Mouse (Mus musculus) CH12.LX (cell line): Measurements from ENCODE around the gene Gba2.

Source experiments
- CHD1 ChIP-seq: IDR thresholded peaks from 2 replicates; pipeline ENCODE4 v1.6.1; 2012; ENCODE audit warnings: low read depth, low read length, improper control_type of control experiment, inconsistent platforms
- CTCF ChIP-seq, 2 experiments: IDR thresholded peaks in 1 of 2; conservative IDR thresholded peaks in 1 of 2; 2 replicates each; pipeline ENCODE4 v1.5.1; 2011 to 2012; ENCODE audit warnings: low read depth in 2 of 2, low read length in 2 of 2, improper control_type of control experiment in 1 of 2, inconsistent platforms in 1 of 2, mild to moderate bottlenecking in 1 of 2, moderate library complexity in 1 of 2
- ELF1 ChIP-seq: IDR thresholded peaks from 2 replicates; pipeline ENCODE4 v1.6.1; 2014; ENCODE audit warnings: low read depth, mild to moderate bottlenecking, inconsistent platforms, low read length, improper control_type of control experiment
- EP300 ChIP-seq: IDR thresholded peaks from 2 replicates; pipeline ENCODE4 v1.6.1; 2011; ENCODE audit warnings: low read length, improper control_type of control experiment
- HCFC1 ChIP-seq: IDR thresholded peaks from 2 replicates; pipeline ENCODE4 v1.6.1; 2012; ENCODE audit warnings: low read depth, mild to moderate bottlenecking, inconsistent platforms, low read length, improper control_type of control experiment
- JUND ChIP-seq: conservative IDR thresholded peaks from 2 replicates; pipeline ENCODE4 v1.6.1; 2011; ENCODE audit warnings: low read depth, low read length, improper control_type of control experiment
- MAFK ChIP-seq: IDR thresholded peaks from 2 replicates; pipeline ENCODE4 v1.6.1; 2011; ENCODE audit warnings: low read length, improper control_type of control experiment; ENCODE audit not compliant: insufficient replicate concordance
- MAX ChIP-seq: IDR thresholded peaks from 2 replicates; pipeline ENCODE4 v1.6.1; 2011; ENCODE audit warnings: low read length, improper control_type of control experiment
- POLR2A ChIP-seq: IDR thresholded peaks from 2 replicates; pipeline ENCODE4 v1.6.1; 2011; ENCODE audit warnings: low read depth, mild to moderate bottlenecking, improper control_type of control experiment, low read length
- SIN3A ChIP-seq: IDR thresholded peaks from 2 replicates; pipeline ENCODE4 v1.6.1; 2012; ENCODE audit warnings: low read length, improper control_type of control experiment, inconsistent platforms
- TCF12 ChIP-seq: IDR thresholded peaks from 2 replicates; pipeline ENCODE4 v1.6.1; 2014; ENCODE audit warnings: low read depth, mild to moderate bottlenecking, inconsistent platforms, low read length, improper control_type of control experiment
- ZC3H11A ChIP-seq: IDR thresholded peaks from 2 replicates; pipeline ENCODE4 v1.6.1; 2012; ENCODE audit warnings: low read depth, mild to moderate bottlenecking, inconsistent platforms, low read length, improper control_type of control experiment
- ZKSCAN1 ChIP-seq: IDR thresholded peaks from 2 replicates; pipeline ENCODE4 v1.6.1; 2012; ENCODE audit warnings: low read depth, inconsistent platforms, low read length, improper control_type of control experiment, borderline replicate concordance

- TF ChIP-seq POLR2A, result no peak
- TF ChIP-seq MAX, result no peak
- no peak for TF ChIP-seq ZC3H11A
- TF ChIP-seq JUND, result no peak
- no peak for TF ChIP-seq SIN3A
- no peak for TF ChIP-seq CTCF (conservative IDR thresholded peaks at IDR 0.05 in 1 of 2, IDR thresholded peaks at IDR 0.05 in 1 of 2; ENCODE audit: low read depth in 2 of 2, low read length in 2 of 2)
- no peak for TF ChIP-seq ELF1
- no peak for TF ChIP-seq ZKSCAN1
- no peak for TF ChIP-seq MAFK
- TF ChIP-seq CHD1, result no peak
- TF ChIP-seq TCF12, result no peak
- TF ChIP-seq HCFC1, result no peak
- TF ChIP-seq EP300, result no peak
These were observed 5.1 kb downstream of the Gba2 start for GRCm38 (mm10) chr4:43573561-43573960.
